Mouse (Mus musculus) intestine, embryonic 14.5 days (tissue): ENCODE results near the gene Tubgcp5. TPM values are rescaled to one million over a fixed set of nuclear protein-coding genes. Genes with fewer than 3 reads are reported as not detected.

ENCODE experiments used
- ATAC-seq: fragments of 200-750 bp; cut with Nextera tagmentation; replicated peaks from 2 replicates; pipeline ENCODE4 v1.8.0; 2017; ENCODE audit warnings: low read depth, moderate number of reproducible peaks, moderate TSS enrichment, moderate library complexity; ENCODE audit not compliant: low FRiP score, low TSS enrichment
- DNase-seq: peaks from one replicate; pipeline ENCODE4 v3.0.0-alpha.2; 2018; ENCODE audit warnings: low spot score
- H3K27ac ChIP-seq: fragments of 300-500 bp; sonication (generic); 2 replicates; pipeline ENCODE4 v1.5.1; 2014; ENCODE audit warnings: low read depth, mild to moderate bottlenecking, control low read depth
- H3K27me3 ChIP-seq: fragments of 300-500 bp; sonication (generic); replicated peaks from 2 replicates; pipeline ENCODE4 v1.6.1; 2014; ENCODE audit warnings: low read length, control low read depth; ENCODE audit not compliant: control insufficient read depth, insufficient read depth
- H3K36me3 ChIP-seq: fragments of 300-500 bp; sonication (generic); 2 replicates; pipeline ENCODE4 v1.6.1; 2014; ENCODE audit warnings: low read length, control low read depth; ENCODE audit not compliant: control insufficient read depth, insufficient read depth
- H3K4me1 ChIP-seq: fragments of 300-500 bp; sonication (generic); replicated peaks from 2 replicates; pipeline ENCODE4 v1.6.1; 2014; ENCODE audit warnings: low read length, control low read depth, mixed read lengths; ENCODE audit not compliant: control insufficient read depth, insufficient read depth
- H3K4me2 ChIP-seq: fragments of 300-500 bp; sonication (generic); 2 replicates; pipeline ENCODE4 v1.6.1; 2014; ENCODE audit warnings: low read length
- H3K4me3 ChIP-seq: fragments of 300-500 bp; sonication (generic); 2 replicates; pipeline ENCODE4 v1.5.1; 2014; ENCODE audit warnings: low read depth, low read length, control low read depth, mixed read lengths
- H3K9ac ChIP-seq: fragments of 300-500 bp; sonication (generic); 2 replicates; pipeline ENCODE4 v1.6.1; 2014; ENCODE audit warnings: mild to moderate bottlenecking, low read length
- H3K9me3 ChIP-seq: fragments of 300-500 bp; sonication (generic); 2 replicates; pipeline ENCODE4 v1.6.1; 2016; ENCODE audit warnings: low read length, control low read depth; ENCODE audit not compliant: control insufficient read depth
- WGBS: fragments of 180-500 bp; shearing (Covaris S2); extraction: QIAGEN DNeasy Blood & Tissue Kit; methylation state at CpG from one replicate; pipeline ENCODE4 v1.1.7; 2014; 5-methylcytosine and 5-hydroxymethylcytosine counted together
- polyA plus RNA-seq: library from polyadenylated mRNA; unstranded; fragments of >200 nt; fragmentation: Nextera tagmentation; extraction: Ambion mirVana; gene quantifications from 2 replicates; pipeline ENCODE4 v1.2.1, GENCODE M21; 2014

Gene Tubgcp5
- polyA plus RNA-seq, 1 experiment from 2014 or later = 28.2 TPM

DNA sequence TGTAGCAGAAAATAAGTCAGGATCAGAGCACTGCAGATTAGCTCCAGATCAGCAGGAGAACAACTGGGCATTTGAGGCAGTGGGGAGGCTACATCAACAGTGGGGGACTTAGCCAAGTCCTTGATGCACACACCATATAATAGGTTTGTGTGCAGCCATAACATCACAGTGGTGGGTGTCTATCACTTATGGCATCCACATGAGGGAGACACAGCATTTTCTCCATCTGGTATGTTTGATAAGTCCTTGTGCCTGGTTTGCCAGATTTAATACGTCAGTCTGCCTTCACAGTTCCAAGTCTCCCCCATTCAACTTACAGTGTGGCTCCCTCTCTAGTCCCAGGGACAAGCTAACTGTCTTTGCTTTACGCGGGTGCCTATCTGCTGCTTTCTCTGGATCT lies 1.7 kb upstream of the Tubgcp5 start:
- H3K27me3 ChIP-seq = no peaks in the 10 kb centered on the region
- no peak overlapping the region for H3K4me2 ChIP-seq
- peaks cover 9% of the 10 kb centered on the region for H3K4me1 ChIP-seq
- H3K36me3 ChIP-seq = peaks cover 17% of the 10 kb centered on the region
- ATAC-seq = no peak
- no peaks in the 10 kb centered on the region for H3K9me3 ChIP-seq
- H3K9ac ChIP-seq = no peak overlapping the region
- no peak overlapping the region for H3K27ac ChIP-seq
- DNase-seq = no peak
- no peak overlapping the region for H3K4me3 ChIP-seq
- WGBS = 84% methylated on average over 3 of the region's 3 CpGs

- DNase-seq = peak; percentile 53
- no peaks in the 10 kb centered on the region for H3K27me3 ChIP-seq
- peak overlapping the region; percentile 83 for H3K4me3 ChIP-seq
- ATAC-seq = peak; percentile 20
- WGBS = 40% methylated on average over 13 of the region's 13 CpGs
- peak overlapping the region; percentile 87 for H3K4me2 ChIP-seq
- peaks cover 28% of the 10 kb centered on the region for H3K36me3 ChIP-seq
- peak overlapping the region; percentile 95 for H3K9ac ChIP-seq
- 0 out of 2 replicates have a peak overlapping the region, but pooled peaks have one; percentile 24 for H3K27ac ChIP-seq
- peaks cover 9% of the 10 kb centered on the region for H3K4me1 ChIP-seq
- no peaks in the 10 kb centered on the region for H3K9me3 ChIP-seq
These were observed 560 bp upstream of the Tubgcp5 start for GRCm38 (mm10) chr7:55793236-55793951.

GRCm38 (mm10) chr7:55799981-55800380 lies 6.0 kb downstream of the Tubgcp5 start:
- Histone ChIP-seq H3K4me2 (no peak overlapping the region), H3K4me3 (no peak overlapping the region), H3K27me3 (no peaks in the 10 kb centered on the region), H3K9me3 (no peaks in the 10 kb centered on the region), H3K36me3 (peaks cover 88% of the 10 kb centered on the region), H3K4me1 (peaks cover 2% of the 10 kb centered on the region), H3K9ac (no peak overlapping the region), H3K27ac (no peak overlapping the region)
- DNase-seq (no peak), ATAC-seq (no peak)
- WGBS = 92% methylated on average over 3 of the region's 3 CpGs

DNA sequence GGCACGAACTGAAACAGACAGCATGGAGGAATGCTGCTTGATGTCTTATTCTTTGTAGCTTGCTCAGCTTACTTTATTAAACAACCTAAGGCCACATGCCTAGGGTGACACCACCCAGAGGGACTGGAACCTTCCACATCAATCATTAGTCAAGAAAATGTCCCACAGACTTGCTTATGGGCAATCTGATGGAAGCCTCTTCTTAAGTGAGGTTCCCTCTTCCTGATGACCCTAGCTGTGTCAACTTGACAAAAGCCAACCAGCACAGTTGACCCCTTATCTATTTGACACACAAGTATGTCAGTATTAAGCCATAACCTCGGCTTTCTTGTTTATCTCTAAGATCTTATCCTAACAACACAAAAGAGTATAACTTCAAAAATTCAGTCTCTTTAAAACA lies 16.0 kb downstream of the Tubgcp5 start:
- ATAC-seq (no peak), DNase-seq (peak; percentile 27)
- Histone ChIP-seq H3K27ac (no peak overlapping the region), H3K4me3 (no peak overlapping the region), H3K4me1 (no peaks in the 10 kb centered on the region), H3K9me3 (no peaks in the 10 kb centered on the region), H3K4me2 (no peak overlapping the region), H3K36me3 (peaks cover 91% of the 10 kb centered on the region), H3K27me3 (no peaks in the 10 kb centered on the region), H3K9ac (no peak overlapping the region)
- 77% methylated on average over 2 of the region's 2 CpGs for WGBS

GRCm38 (mm10) chr7:55824468-55824867 lies 30.5 kb downstream of the Tubgcp5 start:
- no peak overlapping the region for H3K4me2 ChIP-seq
- no peaks in the 10 kb centered on the region for H3K4me1 ChIP-seq

GRCm38 (mm10) chr7:55827551-55827950 lies 33.6 kb downstream of the Tubgcp5 start:
- Histone ChIP-seq H3K36me3 (peaks cover 86% of the 10 kb centered on the region), H3K9ac (no peak overlapping the region), H3K9me3 (no peaks in the 10 kb centered on the region), H3K27ac (no peak overlapping the region), H3K27me3 (no peaks in the 10 kb centered on the region), H3K4me2 (no peak overlapping the region), H3K4me1 (no peaks in the 10 kb centered on the region), H3K4me3 (no peak overlapping the region)
- ATAC-seq (no peak), DNase-seq (no peak)
- WGBS = 89% methylated on average over 9 of the region's 9 CpGs

More at GRCm38 (mm10) chr7:55824468-55824867, 30.5 kb downstream of the Tubgcp5 start:
- Histone ChIP-seq H3K27ac (no peak overlapping the region), H3K9me3 (no peaks in the 10 kb centered on the region), H3K4me3 (no peak overlapping the region), H3K27me3 (no peaks in the 10 kb centered on the region), H3K36me3 (peaks cover 85% of the 10 kb centered on the region), H3K9ac (no peak overlapping the region)
- DNase-seq (no peak), ATAC-seq (no peak)
- 84% methylated on average over 5 of the region's 5 CpGs for WGBS

DNA sequence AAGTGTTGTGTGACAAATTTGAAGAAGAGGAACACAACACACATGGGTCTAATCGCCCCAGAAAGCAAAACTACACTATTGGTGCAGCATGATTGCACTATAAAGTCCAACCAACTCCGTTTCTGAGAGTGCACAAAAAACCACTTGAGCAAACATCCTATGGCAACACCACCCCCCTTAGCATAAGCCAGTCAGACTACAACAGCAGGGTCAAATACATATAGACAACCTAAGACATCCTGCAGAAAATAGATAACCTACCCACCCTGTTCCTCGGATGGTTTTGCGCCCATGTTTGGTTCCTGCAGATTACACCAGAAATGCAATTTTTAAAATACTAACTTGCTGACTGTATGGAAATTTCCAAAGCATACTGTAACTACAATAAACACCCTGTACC lies 42.9 kb downstream of the Tubgcp5 start:
- H3K4me2 ChIP-seq = no peak overlapping the region
- no peak overlapping the region for H3K9ac ChIP-seq
- H3K9me3 ChIP-seq = no peaks in the 10 kb centered on the region
- H3K36me3 ChIP-seq = peaks cover 13% of the 10 kb centered on the region
- H3K4me3 ChIP-seq = no peak overlapping the region
- no peaks in the 10 kb centered on the region for H3K4me1 ChIP-seq
- DNase-seq (no peak), ATAC-seq (no peak)
- no peaks in the 10 kb centered on the region for H3K27me3 ChIP-seq
- WGBS = 84% methylated on average over 4 of the region's 4 CpGs
- H3K27ac ChIP-seq = no peak overlapping the region

DNA sequence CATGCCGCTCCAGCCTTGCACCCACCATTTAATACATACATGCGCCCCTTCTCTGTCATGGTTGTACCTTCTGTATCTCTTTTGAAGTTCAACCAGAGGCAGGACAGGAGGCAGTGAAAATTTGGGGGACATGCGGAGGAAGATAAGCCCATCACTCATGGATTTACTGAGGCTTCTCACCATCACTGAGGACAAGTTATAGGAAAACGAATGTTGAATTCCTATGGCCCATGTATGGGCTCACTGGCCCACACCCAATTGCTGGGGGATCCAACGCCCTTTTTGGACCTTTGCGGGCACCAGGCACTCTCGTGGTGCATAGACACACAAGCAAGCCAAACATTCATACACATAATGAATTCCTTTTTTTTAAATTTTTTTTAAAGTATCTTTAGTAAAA lies 47.5 kb downstream of the Tubgcp5 start, which contains the start of gene Cyfip1:
Gene Cyfip1, plus strand, starts transcription at position 301 of the 400 bp plus-strand sequence.
- Histone ChIP-seq H3K4me1 (peaks cover 8% of the 10 kb centered on the region; the same call in 1 of the 2 replicates), H3K36me3 (no peaks in the 10 kb centered on the region), H3K27ac (peak within 1 kb of the TSS; percentile 96), H3K9me3 (no peaks in the 10 kb centered on the region), H3K4me3 (peak within 1 kb of the TSS; percentile 82), H3K4me2 (peak within 1 kb of the TSS; percentile 87), H3K9ac (peak within 1 kb of the TSS; percentile 95), H3K27me3 (no peaks in the 10 kb centered on the region)
- ATAC-seq (peak; percentile 15), DNase-seq (no peak)
- 45% methylated on average over 7 of the region's 7 CpGs for WGBS
